Mouse (Mus musculus) lung, postnatal 0 days (tissue): ENCODE data around the gene Olfr1410.

Experiments used
- CTCF ChIP-seq: IDR thresholded peaks from 2 replicates; pipeline ENCODE4 v1.5.1; 2016; ENCODE audit warnings: antibody characterized with exemption, mild to moderate bottlenecking
- EP300 ChIP-seq: IDR thresholded peaks from 2 replicates; pipeline ENCODE4 v1.6.1; 2016; ENCODE audit warnings: antibody characterized with exemption, mild to moderate bottlenecking, control low read depth

- TF ChIP-seq CTCF, result no peak
- no peak for TF ChIP-seq EP300
These were observed at the start of gene Olfr1410 for GRCm38 (mm10) chr1:92605482-92605881.
